Mouse (Mus musculus): ENCODE measurements around the gene Dnaaf2.

Dnaaf2 gene

GRCm38 (mm10) chr12:69198164-69198535, at the start of gene Dnaaf2:
Dnaaf2 (minus strand) TSS chr12:69198429.
- DNase-seq, result peak in 1 of 2 experiments; percentile 32

GRCm38 (mm10) chr12:69241771-69242431, 43.7 kb upstream of the Dnaaf2 start:
- peak; percentile 12 to 19 for DNase-seq

GRCm38 (mm10) chr12:69241405-69241770, 43.2 kb upstream of the Dnaaf2 start:
- DNase-seq, result no peak

DNA sequence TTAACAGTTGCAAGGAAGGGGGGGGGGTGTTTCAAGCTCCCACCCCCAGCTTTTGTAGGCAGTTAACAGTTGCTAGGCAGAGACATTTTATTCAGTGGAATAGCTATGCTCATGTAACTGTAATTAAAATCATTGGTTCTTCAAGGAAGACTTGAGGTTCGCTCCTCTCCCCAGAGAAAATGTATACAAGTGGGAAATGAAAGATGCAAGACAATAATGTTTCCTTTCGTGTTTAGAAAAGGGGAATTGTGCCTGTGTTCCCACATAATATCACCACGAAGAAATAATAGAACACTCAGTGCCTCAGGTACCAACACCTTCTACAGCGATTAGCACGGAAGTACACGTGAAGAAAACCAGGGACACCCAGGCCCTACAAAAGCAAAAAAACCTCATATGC, 42.6 kb upstream of the Dnaaf2 start, which contains the start of gene Klhdc1:
Klhdc1 (plus strand) TSS at position 301 of the 400 bp plus-strand sequence.
- DNase-seq, result no peak

DNA sequence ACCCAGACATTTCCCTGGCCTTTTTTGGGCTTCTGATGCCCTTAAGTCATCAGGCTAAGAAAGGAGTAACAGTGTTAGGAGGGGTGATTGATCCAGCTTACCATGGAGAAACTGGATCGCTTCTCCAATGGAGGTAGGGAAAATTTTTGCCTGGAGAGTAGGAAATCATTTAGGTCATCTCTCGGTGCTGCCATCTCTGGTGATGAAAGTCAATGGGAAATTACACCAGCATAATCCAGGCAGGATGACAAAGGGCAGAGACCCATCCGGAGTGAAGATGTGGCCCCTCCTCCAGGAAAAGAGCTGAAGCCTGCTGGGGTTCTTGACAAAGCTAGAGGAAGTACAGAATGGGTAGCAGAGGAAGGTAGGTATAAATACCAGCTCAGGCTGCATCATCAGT, 40.1 kb upstream of the Dnaaf2 start:
- no peak for DNase-seq

- DNase-seq, result no peak
Observed at GRCm38 (mm10) chr12:69235782-69236181, 37.6 kb upstream of the Dnaaf2 start.

DNA sequence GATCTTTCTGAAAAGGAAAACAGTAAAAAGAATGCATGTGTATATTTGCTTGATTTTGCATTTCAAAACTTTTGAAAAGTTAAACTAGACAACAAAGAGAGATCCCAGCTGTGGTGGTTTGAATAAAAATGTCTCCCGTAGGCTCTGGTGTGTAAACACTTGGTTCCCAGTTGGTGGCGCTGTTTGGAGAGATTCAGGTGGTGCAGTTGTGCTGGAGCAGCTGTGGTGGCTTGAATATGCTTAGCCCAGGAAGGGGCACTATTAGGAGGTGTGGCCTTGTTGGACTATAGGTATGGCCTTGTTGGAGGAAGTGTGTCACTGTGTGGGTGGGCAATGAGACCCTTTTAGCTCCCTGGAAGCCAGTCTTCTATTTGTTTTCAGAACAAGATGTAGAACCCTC, 31.0 kb upstream of the Dnaaf2 start:
- peak in 1 of 2 experiments; percentile 21 for DNase-seq

DNA sequence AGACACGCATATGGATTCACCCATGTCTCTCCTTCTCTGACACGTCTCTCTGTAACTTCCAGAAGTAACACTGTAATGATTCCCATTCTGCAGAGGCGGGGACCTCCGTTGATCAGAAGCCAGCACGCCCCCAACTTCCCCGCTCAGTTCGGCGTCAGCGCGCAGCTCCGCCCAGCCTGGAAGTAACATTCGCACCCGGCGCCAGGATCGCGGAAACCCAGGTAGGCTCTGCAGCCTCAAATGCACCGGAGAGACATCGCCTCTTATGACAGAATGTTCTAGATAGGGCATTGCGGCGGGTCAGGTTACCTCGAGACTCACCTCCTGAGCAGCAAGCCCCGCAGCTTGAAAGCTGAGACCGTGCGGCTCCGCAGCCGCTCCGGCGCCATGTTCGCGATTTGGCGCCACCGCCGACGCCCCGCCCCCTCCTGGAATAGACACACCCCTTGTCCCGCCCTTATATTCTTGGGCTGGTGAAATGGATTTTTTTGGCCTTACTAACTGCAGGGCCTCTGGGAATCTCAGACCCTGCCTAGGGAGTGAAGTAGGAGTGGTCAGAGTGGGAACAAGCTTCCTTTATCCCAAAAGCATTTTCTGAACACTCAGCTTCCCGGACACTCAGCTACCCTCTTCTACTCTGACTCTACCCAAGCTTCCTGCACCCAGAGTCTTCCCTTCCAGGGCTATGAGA, 29.7 kb upstream of the Dnaaf2 start, which contains the start of gene Pole2:
Pole2 (minus strand) TSS at position 420 of the 691 bp plus-strand sequence.
- peak; percentile 66 to 70 for DNase-seq

- no peak for DNase-seq
Observed at GRCm38 (mm10) chr12:69220613-69221277, 22.5 kb upstream of the Dnaaf2 start.

DNA sequence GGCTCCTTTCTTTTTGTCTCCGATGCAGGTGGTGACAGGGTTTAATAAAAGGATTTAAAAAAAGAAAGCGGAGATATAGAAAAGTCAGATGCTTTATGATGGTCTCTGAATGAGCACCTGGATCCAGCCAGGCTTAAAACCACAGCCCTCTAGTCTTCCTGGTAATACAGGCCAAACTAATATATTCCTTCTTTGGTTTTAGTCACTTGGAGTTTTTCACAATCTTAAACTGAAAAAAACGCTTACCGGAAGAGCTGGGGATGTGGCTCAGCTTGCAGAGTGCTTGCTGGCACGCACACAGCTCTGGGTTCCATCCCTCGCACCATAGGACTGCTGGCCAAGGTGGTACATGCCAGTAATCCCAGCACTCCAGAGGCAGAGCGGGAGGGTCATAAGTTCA, 18.4 kb upstream of the Dnaaf2 start:
- DNase-seq, result no peak

- DNase-seq, result no peak
Observed at GRCm38 (mm10) chr12:69215000-69215785, 17.0 kb upstream of the Dnaaf2 start.

DNA sequence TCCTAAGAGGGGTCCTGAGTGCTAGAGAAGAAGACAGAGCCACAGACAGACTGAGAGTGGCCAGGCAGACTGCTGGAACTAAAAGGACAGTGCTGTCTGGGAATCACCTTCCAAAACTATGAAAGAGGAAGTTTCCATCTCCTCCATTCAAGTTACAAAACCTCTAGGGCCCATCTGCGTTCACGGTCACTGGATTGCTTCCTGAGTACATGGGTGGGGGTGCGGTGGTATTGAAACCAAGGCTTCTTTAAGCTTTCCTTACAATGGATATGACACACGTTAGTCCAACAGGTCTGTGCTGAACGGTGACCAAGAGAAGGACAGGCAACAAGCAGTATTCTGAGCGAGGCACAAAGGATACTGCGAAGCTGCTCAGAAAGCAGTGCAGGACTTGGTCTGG, 16.2 kb upstream of the Dnaaf2 start:
- DNase-seq, result no peak

- DNase-seq, result no peak
Observed at GRCm38 (mm10) chr12:69213186-69213777, 15.1 kb upstream of the Dnaaf2 start.

- DNase-seq, result no peak
Observed at GRCm38 (mm10) chr12:69211057-69211456, 12.8 kb upstream of the Dnaaf2 start.

DNA sequence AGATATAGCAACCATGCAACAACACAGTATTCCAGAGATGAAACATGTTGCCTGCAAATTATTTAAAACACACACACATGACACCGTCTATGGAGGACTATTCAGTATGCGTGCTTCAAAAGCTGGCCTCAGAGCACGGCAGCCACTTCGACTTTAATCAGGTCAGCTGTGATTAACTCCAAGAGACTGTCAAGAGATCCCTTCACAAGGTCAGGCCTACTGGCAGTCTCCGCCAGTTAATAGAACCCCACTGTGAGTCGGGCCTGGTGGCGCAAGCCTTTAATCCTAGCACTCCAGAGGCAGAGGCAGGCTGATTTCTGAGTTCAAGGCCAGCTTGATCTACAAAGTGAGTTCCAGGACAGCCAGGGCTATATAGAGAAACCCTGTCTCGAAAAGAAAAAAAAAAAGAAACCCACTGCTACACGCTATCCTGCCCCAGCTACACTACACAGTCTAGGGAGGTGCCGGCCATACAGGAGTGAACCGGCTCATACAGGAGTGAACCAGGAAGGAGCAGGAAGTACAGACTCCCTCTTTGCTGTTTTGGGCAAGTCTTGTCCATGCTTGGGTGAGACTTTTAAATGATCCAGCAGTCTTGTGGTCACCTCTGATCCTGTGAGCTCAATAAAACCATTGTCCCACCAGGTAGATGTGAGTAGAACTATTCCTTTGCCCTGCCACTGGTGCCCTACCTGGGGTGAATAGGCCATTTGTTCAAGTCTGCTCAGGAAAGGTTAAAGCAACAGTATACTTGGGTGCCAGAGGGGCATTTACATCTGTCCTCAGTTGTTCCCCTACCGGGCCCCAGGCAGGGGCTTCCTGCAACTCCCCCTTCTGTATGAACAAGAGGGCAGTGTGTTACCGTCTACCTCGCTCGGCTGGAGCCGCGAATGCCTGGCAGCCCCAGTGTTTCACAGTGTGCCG, 12.1 kb upstream of the Dnaaf2 start:
- no peak for DNase-seq

DNA sequence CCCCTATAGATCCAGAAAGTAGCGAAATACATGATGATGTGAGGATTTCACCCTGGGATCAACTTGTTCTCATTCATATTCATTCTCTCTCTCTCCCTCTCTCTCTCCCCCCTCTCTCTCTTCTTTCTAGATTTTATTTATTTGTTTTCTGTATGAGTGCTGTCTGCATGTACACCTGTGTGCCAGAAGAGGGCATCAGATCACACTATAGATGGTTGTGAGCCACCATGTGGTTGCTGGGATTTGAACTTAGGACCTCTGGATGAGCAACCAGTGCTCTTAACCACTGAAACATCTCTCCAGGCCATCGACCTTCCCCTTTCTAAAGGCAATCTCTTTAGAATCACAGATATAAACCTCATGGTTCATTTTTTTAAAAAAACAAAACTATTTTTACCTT, 10.3 kb upstream of the Dnaaf2 start:
- DNase-seq, result no peak

DNA sequence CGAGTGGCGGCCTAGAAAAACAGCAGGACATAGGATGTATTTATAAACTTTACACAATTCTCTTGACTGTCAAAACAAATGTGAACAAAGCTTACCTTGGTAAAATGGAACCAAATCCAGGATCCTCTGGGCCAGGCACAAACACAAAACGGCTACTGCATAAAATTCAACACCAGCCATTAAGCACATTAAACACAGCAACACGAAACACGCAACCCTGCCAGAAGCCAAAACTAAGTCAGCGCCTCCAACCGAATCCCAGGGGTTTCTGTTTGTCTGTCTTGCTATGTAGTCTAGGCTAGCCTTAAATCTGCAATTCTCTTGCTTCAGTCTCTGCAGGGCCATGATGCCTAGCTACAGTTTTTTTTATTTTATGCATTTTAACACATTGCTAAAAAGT, 9.7 kb upstream of the Dnaaf2 start:
- no peak for DNase-seq

DNA sequence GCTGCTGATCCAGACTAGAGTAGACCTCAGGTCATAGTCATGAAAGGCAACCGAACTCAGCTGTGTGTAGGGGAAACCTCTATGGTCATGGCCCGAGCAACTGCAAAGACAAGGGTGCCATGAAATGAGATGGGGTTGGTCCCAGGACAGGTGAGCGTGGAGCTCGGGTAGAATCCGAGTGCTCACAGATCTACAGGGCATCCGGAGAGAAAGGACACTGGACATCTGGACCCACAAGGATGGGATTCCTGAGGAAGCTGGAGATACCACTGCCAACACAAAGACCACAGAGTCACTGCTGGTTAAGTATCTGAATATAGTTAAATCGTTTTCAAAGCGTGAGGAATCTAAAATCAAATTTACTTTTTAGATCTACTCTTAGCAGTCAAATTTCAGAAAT, 9.2 kb upstream of the Dnaaf2 start:
- no peak for DNase-seq

- no peak for DNase-seq
Observed at GRCm38 (mm10) chr12:69204052-69204833, 6.0 kb upstream of the Dnaaf2 start, which contains the start of gene Gm49384. Gm49384 (minus strand) TSS chr12:69204267.

DNA sequence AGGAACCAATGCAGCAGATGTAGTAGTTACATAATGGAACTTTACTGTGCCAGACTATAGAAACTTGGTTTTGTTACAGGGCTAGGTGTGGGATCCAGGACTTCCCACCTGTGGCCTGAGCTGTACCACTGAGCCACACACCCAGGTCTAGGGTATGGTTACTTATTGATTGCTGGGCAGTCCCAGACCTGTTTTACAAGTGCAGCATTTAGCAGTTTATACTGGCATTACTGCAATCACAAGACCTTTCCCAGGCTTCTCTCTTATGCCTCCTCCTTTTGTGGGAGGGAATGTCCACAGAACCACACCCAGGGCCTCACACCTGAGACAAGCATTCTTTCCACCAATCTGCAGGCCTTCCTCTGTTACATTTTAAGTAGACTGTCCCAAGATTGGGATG, 756 bp upstream of the Dnaaf2 start:
- no peak for DNase-seq

Measured in thymus, adult 18-20 months (tissue).